Mouse (Mus musculus) lung, postnatal 4 days (tissue): ENCODE data around the gene Btbd8.

Experiments
- DNase-seq, 2 experiments: peaks; one replicate each; pipeline ENCODE4 v3.0.0; 2021

Btbd8 gene

GRCm38 (mm10) chr5:107437464-107438281 lies at the start of gene Btbd8:
Gene Btbd8, plus strand, starts transcription at chr5:107437997.
- peak; percentile 97 for DNase-seq

- no peak for DNase-seq
Observed at GRCm38 (mm10) chr5:107389373-107389772, 48.4 kb upstream of the Btbd8 start.

GRCm38 (mm10) chr5:107394437-107394836 lies 43.4 kb upstream of the Btbd8 start:
- no peak for DNase-seq

GRCm38 (mm10) chr5:107402436-107402835 lies 35.4 kb upstream of the Btbd8 start, which contains the start of gene Ephx4:
Gene Ephx4, plus strand, starts transcription at chr5:107402736.
- no peak for DNase-seq

GRCm38 (mm10) chr5:107403011-107403946 lies 34.5 kb upstream of the Btbd8 start:
- DNase-seq: peak in 1 of 2 experiments; percentile 9

GRCm38 (mm10) chr5:107403947-107404684 lies 33.7 kb upstream of the Btbd8 start:
- no peak for DNase-seq

- DNase-seq: no peak
Observed at GRCm38 (mm10) chr5:107405361-107405760, 32.4 kb upstream of the Btbd8 start.

- DNase-seq: no peak
Observed at GRCm38 (mm10) chr5:107410305-107410704, 27.5 kb upstream of the Btbd8 start.

GRCm38 (mm10) chr5:107411326-107411725 lies 26.5 kb upstream of the Btbd8 start:
- peak in 1 of 2 experiments; percentile 33 for DNase-seq

- DNase-seq: no peak
Observed at GRCm38 (mm10) chr5:107412285-107412684, 25.5 kb upstream of the Btbd8 start.

GRCm38 (mm10) chr5:107415098-107415497 lies 22.7 kb upstream of the Btbd8 start:
- DNase-seq: no peak

GRCm38 (mm10) chr5:107421676-107422075 lies 16.1 kb upstream of the Btbd8 start:
- DNase-seq: no peak

- DNase-seq: no peak
Observed at GRCm38 (mm10) chr5:107431249-107431648, 6.5 kb upstream of the Btbd8 start, which contains the start of gene Lpcat2b. Gene Lpcat2b, plus strand, starts transcription at chr5:107431549.

GRCm38 (mm10) chr5:107434001-107434400 lies 3.8 kb upstream of the Btbd8 start:
- DNase-seq: no peak

- DNase-seq: no peak
Observed at GRCm38 (mm10) chr5:107436185-107436584, 1.6 kb upstream of the Btbd8 start.

GRCm38 (mm10) chr5:107436587-107437209 lies 1.1 kb upstream of the Btbd8 start:
- DNase-seq: peak in 1 of 2 experiments; percentile 6

- DNase-seq: no peak
Observed at GRCm38 (mm10) chr5:107438353-107438752, 556 bp downstream of the Btbd8 start.

- no peak for DNase-seq
Observed at GRCm38 (mm10) chr5:107441881-107442280, 4.1 kb downstream of the Btbd8 start.

- no peak for DNase-seq
Observed at GRCm38 (mm10) chr5:107444251-107444650, 6.5 kb downstream of the Btbd8 start.

- no peak for DNase-seq
Observed at GRCm38 (mm10) chr5:107447977-107448376, 10.2 kb downstream of the Btbd8 start.

- no peak for DNase-seq
Observed at GRCm38 (mm10) chr5:107448784-107449183, 11.0 kb downstream of the Btbd8 start.

GRCm38 (mm10) chr5:107449620-107450019 lies 11.8 kb downstream of the Btbd8 start:
- DNase-seq: no peak
